In the genomic region with DNA sequence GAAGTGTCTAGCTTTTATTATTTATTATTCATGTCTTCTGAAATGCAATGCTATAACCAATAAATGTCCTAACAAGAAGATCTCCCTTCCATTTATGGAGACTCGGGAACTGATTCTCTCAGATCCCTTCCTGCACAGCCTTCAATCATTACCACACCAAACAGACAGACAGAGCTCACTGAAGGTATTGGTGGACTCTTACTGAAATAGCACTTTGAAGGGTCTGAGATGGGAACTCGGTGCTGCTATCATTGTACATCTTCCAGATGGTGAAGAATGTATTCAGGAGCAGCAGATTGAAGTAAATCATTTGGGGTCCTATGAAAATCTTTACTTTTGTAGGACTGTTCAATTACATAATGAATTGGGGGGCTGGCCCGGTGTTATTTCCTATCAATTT, we compare ENCODE assay signal across 24 mouse cellular contexts.
DNase-seq lines count a peak whose midpoint lies in the region; ATAC-seq and TF ChIP-seq lines count a peak whose summit lies in the region.
"Had no signal": no experiment of that assay in that cellular context is flagged by ENCODE, and none has a peak within 500 bp of the region (broad histone marks: within the 10 kb centered on the region; RNA-seq: fewer than 3 reads in every experiment).

No protein-coding gene starts in this region.

- no peak for ATAC-seq in forebrain, embryonic 14.5 days
- ATAC-seq in hindbrain, embryonic 11.5 days (ENCODE audit: low FRiP score): 0 out of 2 replicates have a peak, but pooled peaks have one; percentile 36
- ATAC-seq in hindbrain, postnatal 0 days: no peak
- ATAC-seq in midbrain, embryonic 13.5 days: 0 out of 2 replicates have a peak, but pooled peaks have one; percentile 51
- ATAC-seq in midbrain, embryonic 16.5 days: peak; percentile 44
- ATAC-seq: activated CD4-positive, CD25-positive, alpha-beta regulatory T cell, adult 4 months; intestine, embryonic 15.5 days had no signal

- WGBS in forebrain, embryonic 10.5 days: 64% methylated on average over 3 of the region's 3 CpGs
- 60% methylated on average over 3 of the region's 3 CpGs for WGBS in forebrain, embryonic 14.5 days
- whole genome bisulfite sequencing in hindbrain, embryonic 11.5 days: 47% methylated on average over 3 of the region's 3 CpGs
- WGBS in hindbrain, postnatal 0 days: 44% methylated on average over 3 of the region's 3 CpGs
- WGBS in midbrain, embryonic 13.5 days: 32% methylated on average over 3 of the region's 3 CpGs
- 20% methylated on average over 3 of the region's 3 CpGs for WGBS in midbrain, embryonic 16.5 days

- H3K4me3 ChIP-seq in forebrain, embryonic 10.5 days: no peak overlapping the region
- no peak overlapping the region for H3K4me3 ChIP-seq in forebrain, embryonic 14.5 days (ENCODE audit: low read depth, low read length)
- H3K4me3 ChIP-seq in hindbrain, embryonic 11.5 days (ENCODE audit: low read depth, low read length): no peak overlapping the region
- H3K4me3 ChIP-seq in hindbrain, postnatal 0 days (ENCODE audit: low read length): no peak overlapping the region
- H3K4me3 ChIP-seq in midbrain, embryonic 13.5 days (replicated peaks): no peak overlapping the region
- no peak overlapping the region for H3K4me3 ChIP-seq in midbrain, embryonic 16.5 days (ENCODE audit: low read depth, low read length)
- H3K4me3 ChIP-seq: embryonic facial prominence, embryonic 12.5 days; embryonic facial prominence, embryonic 15.5 days; forebrain, embryonic 12.5 days; heart, adult 2 months; intestine, embryonic 15.5 days had no signal

- TF ChIP-seq CTCF in hindbrain, postnatal 0 days (IDR thresholded peaks at IDR 0.05; ENCODE audit: low read depth): no peak

- H3K4me2 ChIP-seq in forebrain, embryonic 14.5 days (ENCODE audit: low read length): no peak overlapping the region
- no peak overlapping the region for H3K4me2 ChIP-seq in hindbrain, embryonic 11.5 days (replicated peaks; ENCODE audit: low read depth, low read length)
- H3K4me2 ChIP-seq in hindbrain, postnatal 0 days (ENCODE audit: low read depth, low read length): no peak overlapping the region
- H3K4me2 ChIP-seq in midbrain, embryonic 13.5 days (replicated peaks): no peak overlapping the region
- H3K4me2 ChIP-seq in midbrain, embryonic 16.5 days (ENCODE audit: low read length): no peak overlapping the region
- H3K4me2 ChIP-seq: embryonic facial prominence, embryonic 12.5 days; embryonic facial prominence, embryonic 15.5 days; forebrain, embryonic 12.5 days; heart, embryonic 11.5 days; hindbrain, embryonic 14.5 days; intestine, embryonic 15.5 days had no signal

- H3K4me1 ChIP-seq in forebrain, embryonic 10.5 days: peaks cover 32% of the 10 kb centered on the region
- H3K4me1 ChIP-seq in forebrain, embryonic 14.5 days (ENCODE audit: control insufficient read depth, insufficient read depth, low read length): 0 out of 2 replicates have a peak, but pooled peaks cover 4% of the 10 kb centered on the region
- 0 out of 2 replicates have a peak, but pooled peaks cover 3% of the 10 kb centered on the region for H3K4me1 ChIP-seq in hindbrain, embryonic 11.5 days (replicated peaks; ENCODE audit: control insufficient read depth, insufficient read depth, low read length)
- no peaks in the 10 kb centered on the region for H3K4me1 ChIP-seq in hindbrain, postnatal 0 days (ENCODE audit: insufficient read depth, low read length)
- peaks cover 14% of the 10 kb centered on the region; the same call in 1 of the 2 replicates for H3K4me1 ChIP-seq in midbrain, embryonic 13.5 days (replicated peaks)
- peaks cover 4% of the 10 kb centered on the region for H3K4me1 ChIP-seq in midbrain, embryonic 16.5 days (ENCODE audit: control insufficient read depth, insufficient read depth, low read length)
- H3K4me1 ChIP-seq: embryonic facial prominence, embryonic 12.5 days; embryonic facial prominence, embryonic 15.5 days; intestine, embryonic 15.5 days had no signal

- H3K27ac ChIP-seq in forebrain, embryonic 10.5 days: peak overlapping the region; percentile 83
- no peak overlapping the region for H3K27ac ChIP-seq in forebrain, embryonic 14.5 days (ENCODE audit: low read depth, low read length)
- H3K27ac ChIP-seq in hindbrain, embryonic 11.5 days (ENCODE audit: low read depth, low read length): no peak overlapping the region
- no peak overlapping the region for H3K27ac ChIP-seq in hindbrain, postnatal 0 days
- no peak overlapping the region for H3K27ac ChIP-seq in midbrain, embryonic 13.5 days
- 0 out of 2 replicates have a peak overlapping the region, but pooled peaks have one; percentile 20 for H3K27ac ChIP-seq in midbrain, embryonic 16.5 days (ENCODE audit: low read length)
- H3K27ac ChIP-seq: embryonic facial prominence, embryonic 12.5 days; embryonic facial prominence, embryonic 15.5 days; forebrain, embryonic 12.5 days; heart, adult 2 months; intestine, embryonic 15.5 days had no signal

- no peaks in the 10 kb centered on the region for H3K36me3 ChIP-seq in forebrain, embryonic 10.5 days (replicated peaks)
- H3K36me3 ChIP-seq in forebrain, embryonic 14.5 days (ENCODE audit: control insufficient read depth, insufficient read depth, low read length): no peaks in the 10 kb centered on the region
- no peaks in the 10 kb centered on the region for H3K36me3 ChIP-seq in hindbrain, embryonic 11.5 days (ENCODE audit: control insufficient read depth, insufficient read depth, low read length)
- H3K36me3 ChIP-seq in hindbrain, postnatal 0 days (ENCODE audit: insufficient read depth, low read length): no peaks in the 10 kb centered on the region
- no peaks in the 10 kb centered on the region for H3K36me3 ChIP-seq in midbrain, embryonic 13.5 days
- no peaks in the 10 kb centered on the region for H3K36me3 ChIP-seq in midbrain, embryonic 16.5 days (ENCODE audit: control insufficient read depth, insufficient read depth, low read length)
- H3K36me3 ChIP-seq: embryonic facial prominence, embryonic 12.5 days; embryonic facial prominence, embryonic 15.5 days; forebrain, embryonic 12.5 days; intestine, embryonic 15.5 days had no signal

- H3K9me3 ChIP-seq in forebrain, embryonic 10.5 days: no peaks in the 10 kb centered on the region
- no peaks in the 10 kb centered on the region for H3K9me3 ChIP-seq in forebrain, embryonic 14.5 days (replicated peaks; ENCODE audit: control insufficient read depth, low read length)
- no peaks in the 10 kb centered on the region for H3K9me3 ChIP-seq in hindbrain, embryonic 11.5 days (ENCODE audit: control insufficient read depth, low read length)
- no peaks in the 10 kb centered on the region for H3K9me3 ChIP-seq in hindbrain, postnatal 0 days (ENCODE audit: low read length)
- H3K9me3 ChIP-seq in midbrain, embryonic 13.5 days: no peaks in the 10 kb centered on the region
- H3K9me3 ChIP-seq in midbrain, embryonic 16.5 days (replicated peaks; ENCODE audit: control insufficient read depth, low read length, poor library complexity, severe bottlenecking): no peaks in the 10 kb centered on the region
- H3K9me3 ChIP-seq: embryonic facial prominence, embryonic 12.5 days; embryonic facial prominence, embryonic 15.5 days; forebrain, embryonic 12.5 days; intestine, embryonic 15.5 days had no signal

- no peak for DNase-seq in forebrain, embryonic 10.5 days (ENCODE audit: extremely low spot score, low spot score)
- no peak for DNase-seq in forebrain, embryonic 14.5 days (ENCODE audit: low spot score)
- no peak for DNase-seq in hindbrain, embryonic 11.5 days (ENCODE audit: low spot score)
- DNase-seq in hindbrain, postnatal 0 days (ENCODE audit: low spot score): no peak
- no peak for DNase-seq in frontal cortex, postnatal 36 days (ENCODE audit: low spot score in 2 of 2)
- DNase-seq in c-Kit-positive CD71-positive TER-119-positive erythroid progenitor cells, embryonic 14.5 days (ENCODE audit: low spot score): no peak
- DNase-seq: adrenal gland, adult 8-10 months; adrenal gland, postnatal 25 days; cerebellum, adult 11 months; cerebellum, adult 2 months; cerebellum, adult 9-11 months; cerebellum, postnatal 25 days; gastrocnemius, postnatal 10 days; gastrocnemius, postnatal 36 days; heart, adult 2 months had no signal

- H3K9ac ChIP-seq in forebrain, embryonic 14.5 days (ENCODE audit: low read length): no peak overlapping the region
- no peak overlapping the region for H3K9ac ChIP-seq in hindbrain, embryonic 11.5 days (ENCODE audit: low read depth, low read length)
- no peak overlapping the region for H3K9ac ChIP-seq in hindbrain, postnatal 0 days (replicated peaks; ENCODE audit: low read length)
- H3K9ac ChIP-seq in midbrain, embryonic 13.5 days (replicated peaks): no peak overlapping the region
- H3K9ac ChIP-seq in midbrain, embryonic 16.5 days (ENCODE audit: low read depth, low read length): no peak overlapping the region
- H3K9ac ChIP-seq: embryonic facial prominence, embryonic 12.5 days; embryonic facial prominence, embryonic 15.5 days; forebrain, embryonic 12.5 days; hindbrain, embryonic 14.5 days; intestine, embryonic 15.5 days had no signal

- H3K27me3 ChIP-seq in forebrain, embryonic 10.5 days (ENCODE audit: poor library complexity, severe bottlenecking): no peaks in the 10 kb centered on the region
- H3K27me3 ChIP-seq in forebrain, embryonic 14.5 days (replicated peaks; ENCODE audit: control insufficient read depth, insufficient read depth, low read length): no peaks in the 10 kb centered on the region
- no peaks in the 10 kb centered on the region for H3K27me3 ChIP-seq in hindbrain, embryonic 11.5 days (ENCODE audit: control insufficient read depth, insufficient read depth, low read length)
- H3K27me3 ChIP-seq in hindbrain, postnatal 0 days (ENCODE audit: insufficient read depth, low read length): no peaks in the 10 kb centered on the region
- H3K27me3 ChIP-seq in midbrain, embryonic 13.5 days: no peaks in the 10 kb centered on the region
- no peaks in the 10 kb centered on the region for H3K27me3 ChIP-seq in midbrain, embryonic 16.5 days (ENCODE audit: control insufficient read depth, insufficient read depth, low read depth, low read length)
- H3K27me3 ChIP-seq: embryonic facial prominence, embryonic 12.5 days; embryonic facial prominence, embryonic 15.5 days; forebrain, embryonic 12.5 days; intestine, embryonic 15.5 days had no signal

Comparison
In these comparisons a context has a peak if more than half of its experiments do, and no peak if none do; other contexts are left out.
1. H3K27ac ChIP-seq: peak in forebrain, embryonic 10.5 days (single experiment) and midbrain, embryonic 16.5 days (single experiment); none in forebrain, embryonic 14.5 days (single experiment), hindbrain, embryonic 11.5 days (single experiment), hindbrain, postnatal 0 days (single experiment) and midbrain, embryonic 13.5 days (single experiment).
2. ATAC-seq: peak in hindbrain, embryonic 11.5 days (single experiment), midbrain, embryonic 13.5 days (single experiment) and midbrain, embryonic 16.5 days (single experiment); none in forebrain, embryonic 14.5 days (single experiment) and hindbrain, postnatal 0 days (single experiment).